Mouse (Mus musculus): ENCODE results near the gene Fev.

Fev gene

GRCm38 (mm10) chr1:74882055-74882734 is 3.0 kb downstream of the Fev start:
- DNase-seq (ENCODE audit: extremely low read depth, insufficient read length, low spot score), result no peak

- no peak for DNase-seq (ENCODE audit: extremely low read depth, insufficient read length, low spot score)
Measured at GRCm38 (mm10) chr1:74880785-74881360, 4.3 kb downstream of the Fev start.

- no peak for DNase-seq (ENCODE audit: extremely low read depth, insufficient read length, low spot score)
Measured at GRCm38 (mm10) chr1:74877199-74877598, 8.0 kb downstream of the Fev start.

GRCm38 (mm10) chr1:74872218-74872617 is 13.0 kb downstream of the Fev start:
- no peak for DNase-seq (ENCODE audit: extremely low read depth, insufficient read length, low spot score)

GRCm38 (mm10) chr1:74861783-74862182 is 23.4 kb downstream of the Fev start:
- DNase-seq (ENCODE audit: extremely low read depth, insufficient read length, low spot score), result no peak

GRCm38 (mm10) chr1:74859223-74859984 is 25.8 kb downstream of the Fev start:
- DNase-seq (ENCODE audit: extremely low read depth, insufficient read length, low spot score), result no peak

GRCm38 (mm10) chr1:74858805-74859204 is 26.4 kb downstream of the Fev start:
- no peak for DNase-seq (ENCODE audit: extremely low read depth, insufficient read length, low spot score)

GRCm38 (mm10) chr1:74858171-74858719 is 27.0 kb downstream of the Fev start:
- no peak for DNase-seq (ENCODE audit: extremely low read depth, insufficient read length, low spot score)

GRCm38 (mm10) chr1:74857677-74858076 is 27.5 kb downstream of the Fev start:
- DNase-seq (ENCODE audit: extremely low read depth, insufficient read length, low spot score), result no peak

- no peak for DNase-seq (ENCODE audit: extremely low read depth, insufficient read length, low spot score)
Measured at GRCm38 (mm10) chr1:74857201-74857600, 28.0 kb downstream of the Fev start.

GRCm38 (mm10) chr1:74856791-74857190 is 28.4 kb downstream of the Fev start:
- no peak for DNase-seq (ENCODE audit: extremely low read depth, insufficient read length, low spot score)

GRCm38 (mm10) chr1:74856439-74856720 is 28.8 kb downstream of the Fev start:
- no peak for DNase-seq (ENCODE audit: extremely low read depth, insufficient read length, low spot score)

GRCm38 (mm10) chr1:74855651-74856438 is 29.4 kb downstream of the Fev start:
- DNase-seq (ENCODE audit: extremely low read depth, insufficient read length, low spot score), result no peak

GRCm38 (mm10) chr1:74855156-74855555 is 30.1 kb downstream of the Fev start:
- no peak for DNase-seq (ENCODE audit: extremely low read depth, insufficient read length, low spot score)

GRCm38 (mm10) chr1:74854306-74855056 is 30.7 kb downstream of the Fev start, which contains the start of gene Cdk5r2:
Gene Cdk5r2, plus strand, starts transcription at chr1:74854934.
- DNase-seq (ENCODE audit: extremely low read depth, insufficient read length, low spot score), result no peak

GRCm38 (mm10) chr1:74851001-74851775 is 34.0 kb downstream of the Fev start:
- no peak for DNase-seq (ENCODE audit: extremely low read depth, insufficient read length, low spot score)

- DNase-seq (ENCODE audit: extremely low read depth, insufficient read length, low spot score), result no peak
Measured at GRCm38 (mm10) chr1:74850251-74850650, 35.0 kb downstream of the Fev start.

GRCm38 (mm10) chr1:74848946-74849345 is 36.3 kb downstream of the Fev start:
- no peak for DNase-seq (ENCODE audit: extremely low read depth, insufficient read length, low spot score)

- no peak for DNase-seq (ENCODE audit: extremely low read depth, insufficient read length, low spot score)
Measured at GRCm38 (mm10) chr1:74846341-74846740, 38.9 kb downstream of the Fev start.
